Mouse (Mus musculus) kidney, embryonic 14.5 days (tissue): ENCODE data around the gene Olfr23. TPM values are rescaled to one million over a fixed set of nuclear protein-coding genes. Genes with fewer than 3 reads are reported as not detected.
"Not testable (repeated sequence)": the region's sequence is repeated elsewhere in the genome, so short reads cannot be mapped to it uniquely, and the experiment has no call there.

Experiments used
- ATAC-seq: fragments of 200-750 bp; cut with Nextera tagmentation; 2 replicates; pipeline ENCODE4 v1.8.0; 2017; ENCODE audit warnings: moderate number of reproducible peaks, mild to moderate bottlenecking, moderate TSS enrichment, moderate library complexity; ENCODE audit not compliant: low FRiP score, low TSS enrichment
- H3K27ac ChIP-seq: fragments of 300-500 bp; sonication (generic); 2 replicates; pipeline ENCODE4 v1.5.1; 2014; ENCODE audit warnings: low read depth, mild to moderate bottlenecking, low read length, moderate library complexity, mixed read lengths
- H3K27me3 ChIP-seq: fragments of 300-500 bp; sonication (generic); 2 replicates; pipeline ENCODE4 v1.6.1; 2014; ENCODE audit warnings: mild to moderate bottlenecking, low read length; ENCODE audit not compliant: control insufficient read depth, insufficient read depth
- H3K36me3 ChIP-seq: fragments of 300-500 bp; sonication (generic); 2 replicates; pipeline ENCODE4 v1.6.1; 2014; ENCODE audit warnings: low read length, mixed read lengths; ENCODE audit not compliant: control insufficient read depth, insufficient read depth
- H3K4me1 ChIP-seq: fragments of 300-500 bp; sonication (generic); 2 replicates; pipeline ENCODE4 v1.6.1; 2014; ENCODE audit warnings: low read length, mixed read lengths; ENCODE audit not compliant: control insufficient read depth, insufficient read depth
- H3K4me2 ChIP-seq: fragments of 300-500 bp; sonication (generic); replicated peaks from 2 replicates; pipeline ENCODE4 v1.6.1; 2014; ENCODE audit warnings: low read depth, mild to moderate bottlenecking, low read length
- H3K4me3 ChIP-seq: fragments of 300-500 bp; sonication (generic); 2 replicates; pipeline ENCODE4 v1.5.1; 2014; ENCODE audit warnings: mild to moderate bottlenecking, low read length
- H3K9ac ChIP-seq: fragments of 300-500 bp; sonication (generic); 2 replicates; pipeline ENCODE4 v1.6.1; 2014; ENCODE audit warnings: low read depth, mild to moderate bottlenecking, low read length, moderate library complexity
- H3K9me3 ChIP-seq: fragments of 300-500 bp; sonication (generic); 2 replicates; pipeline ENCODE4 v1.6.1; 2016; ENCODE audit warnings: low read length; ENCODE audit not compliant: control insufficient read depth
- WGBS: fragments of 180-500 bp; shearing (Covaris S2); extraction: QIAGEN DNeasy Blood & Tissue Kit; methylation state at CpG from one replicate; pipeline ENCODE4 v1.1.7; 2014; 5-methylcytosine and 5-hydroxymethylcytosine counted together
- polyA plus RNA-seq: library from polyadenylated mRNA; unstranded; fragments of >200 nt; fragmentation: Nextera tagmentation; extraction: Ambion mirVana; gene quantifications from 2 replicates; pipeline ENCODE4 v1.2.1, GENCODE M21; 2014

Olfr23 gene
- polyA plus RNA-seq: not detected in 2 replicates

DNA sequence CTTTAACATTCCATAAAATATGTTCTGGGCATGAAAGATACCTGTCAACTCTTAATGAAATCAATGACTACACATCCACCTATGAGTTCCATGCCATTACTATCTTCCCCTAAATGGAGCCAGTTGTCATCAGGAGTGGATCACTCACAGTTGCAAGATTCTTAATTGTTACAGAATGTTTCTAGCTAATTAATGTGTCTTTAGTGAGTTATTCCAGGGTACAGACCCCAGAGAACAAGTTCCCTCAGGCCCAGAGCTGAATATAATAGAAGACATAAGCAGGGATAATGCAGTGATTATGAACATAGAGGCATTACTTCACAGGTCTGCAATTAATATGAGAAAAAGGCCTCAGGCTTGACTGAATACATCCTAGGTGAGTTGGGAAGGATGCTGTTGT is at the start of gene Olfr23:
Olfr23 (plus strand) TSS at position 301 of the 400 bp plus-strand sequence.
- ATAC-seq: no peak
- no peak within 1 kb of the TSS for H3K4me2 ChIP-seq
- no peak within 1 kb of the TSS for H3K27ac ChIP-seq
- no peaks in the 10 kb centered on the region for H3K4me1 ChIP-seq
- H3K9ac ChIP-seq: no peak within 1 kb of the TSS
- no peak within 1 kb of the TSS for H3K4me3 ChIP-seq
- H3K36me3 ChIP-seq: no peaks in the 10 kb centered on the region
- H3K27me3 ChIP-seq: no peaks in the 10 kb centered on the region
- no peaks in the 10 kb centered on the region for H3K9me3 ChIP-seq

DNA sequence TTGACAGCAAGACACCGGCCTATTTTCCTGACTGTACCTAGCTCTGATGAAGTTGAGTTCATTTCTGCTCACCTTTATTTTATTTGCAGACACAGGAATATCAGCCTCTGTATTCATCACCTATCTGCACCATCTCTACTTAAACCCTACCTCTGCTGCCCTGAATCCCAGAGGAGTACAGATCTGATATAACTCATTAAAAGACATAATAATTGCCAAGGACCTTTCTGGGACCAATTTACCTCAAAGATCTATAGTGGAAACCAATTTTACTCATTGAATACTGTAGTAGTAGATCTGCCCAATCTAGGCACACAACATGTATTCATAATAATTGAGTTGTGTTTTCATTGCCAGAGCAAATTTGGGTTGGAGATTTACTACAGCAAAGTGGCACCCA is 45.8 kb upstream of the Olfr23 start, which contains the start of gene Olfr394:
Olfr394 (minus strand) TSS at position 101 of the 400 bp plus-strand sequence.
- Histone ChIP-seq H3K9ac (no peak within 1 kb of the TSS), H3K4me3 (no peak within 1 kb of the TSS)
- WGBS: 96% methylated on average over 1 of the region's 1 CpGs

GRCm38 (mm10) chr11:73909199-73909598 is 27.3 kb upstream of the Olfr23 start, which contains the start of gene Olfr395:
Gene Olfr395 (minus strand): TSS chr11:73909299.
- H3K27me3 ChIP-seq, H3K36me3 ChIP-seq, H3K4me1 ChIP-seq, H3K9ac ChIP-seq, H3K4me3 ChIP-seq, H3K9me3 ChIP-seq, H3K4me2 ChIP-seq, ATAC-seq, H3K27ac ChIP-seq: not testable (repeated sequence)
- 80% methylated on average over 4 of the region's 4 CpGs for WGBS

More for the DNA sequence above, 45.8 kb upstream of the Olfr23 start, which contains the start of gene Olfr394:
- no peak within 1 kb of the TSS for H3K4me2 ChIP-seq
- H3K4me1 ChIP-seq: no peaks in the 10 kb centered on the region
- no peak within 1 kb of the TSS for H3K27ac ChIP-seq
- ATAC-seq: no peak
- H3K9me3 ChIP-seq: no peaks in the 10 kb centered on the region
- no peaks in the 10 kb centered on the region for H3K36me3 ChIP-seq
- no peaks in the 10 kb centered on the region for H3K27me3 ChIP-seq

GRCm38 (mm10) chr11:73960517-73960916 is 24.0 kb downstream of the Olfr23 start, which contains the start of gene Olfr397:
Gene Olfr397 (plus strand): TSS chr11:73960817.
- no peak for ATAC-seq
- WGBS: 82% methylated on average over 1 of the region's 1 CpGs
- no peaks in the 10 kb centered on the region for H3K36me3 ChIP-seq
- H3K27ac ChIP-seq: no peak within 1 kb of the TSS
- H3K4me1 ChIP-seq: no peaks in the 10 kb centered on the region
- H3K9me3 ChIP-seq: no peaks in the 10 kb centered on the region; the same call in 1 of the 2 replicates
- no peak within 1 kb of the TSS for H3K4me3 ChIP-seq
- no peak within 1 kb of the TSS for H3K9ac ChIP-seq
- H3K27me3 ChIP-seq: no peaks in the 10 kb centered on the region
- no peak within 1 kb of the TSS for H3K4me2 ChIP-seq

DNA sequence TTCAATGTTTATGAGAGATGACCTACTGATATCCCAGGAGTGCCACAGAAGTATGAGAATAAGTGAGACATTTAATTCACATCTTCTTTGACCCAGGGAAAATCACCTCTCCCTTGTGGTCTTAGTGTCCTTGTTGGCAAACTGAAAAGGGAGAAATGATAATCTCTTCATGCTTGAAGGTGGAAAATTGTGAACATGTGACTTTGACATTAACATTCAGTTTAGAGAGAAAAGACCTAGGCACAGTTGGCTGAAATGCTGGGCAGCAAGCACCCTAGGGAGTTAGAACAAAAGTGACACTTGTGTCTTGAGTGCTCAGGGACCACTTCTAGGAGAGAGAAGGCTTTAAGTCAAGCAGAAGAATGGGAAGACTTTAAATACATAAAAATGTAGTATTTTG is 53.8 kb downstream of the Olfr23 start, which contains the start of gene Olfr398:
Olfr398 (minus strand) TSS at position 101 of the 400 bp plus-strand sequence.
- H3K4me3 ChIP-seq: no peak within 1 kb of the TSS
- H3K9ac ChIP-seq: no peak within 1 kb of the TSS
- H3K4me1 ChIP-seq: no peaks in the 10 kb centered on the region
- no peak for ATAC-seq
- H3K27me3 ChIP-seq: no peaks in the 10 kb centered on the region
- H3K9me3 ChIP-seq: peaks cover 14% of the 10 kb centered on the region
- no peak within 1 kb of the TSS for H3K27ac ChIP-seq
- H3K4me2 ChIP-seq: no peak within 1 kb of the TSS
- H3K36me3 ChIP-seq: no peaks in the 10 kb centered on the region

Other genes with a start within 250 kb of the Olfr23 start
- not detected in 2 replicates for gene Zfp735, start 247.9 kb upstream of the Olfr23 start, polyA plus RNA-seq
- not detected in 2 replicates for gene Olfr389, start 156.0 kb upstream of the Olfr23 start, polyA plus RNA-seq
- gene Olfr390, start 153.7 kb upstream of the Olfr23 start, polyA plus RNA-seq: not detected in 2 replicates
- gene Olfr391-ps, start 133.6 kb upstream of the Olfr23 start, polyA plus RNA-seq: not detected in 2 replicates
- not detected in 2 replicates for gene Olfr392, start 119.6 kb upstream of the Olfr23 start, polyA plus RNA-seq
- not detected in 2 replicates for gene Olfr393, start 85.2 kb upstream of the Olfr23 start, polyA plus RNA-seq
- not detected in 2 replicates for gene Olfr394, start 45.9 kb upstream of the Olfr23 start, polyA plus RNA-seq
- gene Olfr395, start 27.4 kb upstream of the Olfr23 start, polyA plus RNA-seq: not detected in 2 replicates
- gene Olfr397, start 24.1 kb downstream of the Olfr23 start, polyA plus RNA-seq: not detected in 2 replicates
- not detected in 2 replicates for gene Olfr398, start 53.7 kb downstream of the Olfr23 start, polyA plus RNA-seq
- gene Olfr139, start 119.9 kb downstream of the Olfr23 start, polyA plus RNA-seq: not detected in 2 replicates
- gene Olfr399, start 119.9 kb downstream of the Olfr23 start, polyA plus RNA-seq: not detected in 2 replicates
- gene Zfp616, start 133.3 kb downstream of the Olfr23 start, polyA plus RNA-seq: not detected in 2 replicates
- gene Olfr401, start 177.0 kb downstream of the Olfr23 start, polyA plus RNA-seq: not detected in 2 replicates
- gene Olfr402, start 216.9 kb downstream of the Olfr23 start, polyA plus RNA-seq: not detected in 2 replicates
- gene Olfr403, start 249.6 kb downstream of the Olfr23 start, polyA plus RNA-seq: not detected in 2 replicates